Mouse (Mus musculus) left cerebral cortex, postnatal 4 days (tissue): Measurements from ENCODE around the gene Gpr119. TPM values are rescaled to one million over a fixed set of nuclear protein-coding genes. Genes with fewer than 3 reads are reported as not detected.

Source experiments
- DNase-seq: peaks from one replicate; pipeline ENCODE4 v3.0.0-alpha.2; 2022
- intact Hi-C: fragments of 180-260 bp; cut with DNase I; formaldehyde crosslinking; loops from one replicate; pipeline ENCODE4 v1.15.1; 2025
- microRNA-seq: library from miRNA; unstranded; fragments of <30 nt; microRNA quantifications from one replicate; pipeline ENCODE4 v1.2.0, GENCODE M21; 2022
- total RNA-seq, 2 experiments: library from RNA; stranded (reverse); gene quantifications; 2 replicates each; pipeline ENCODE4 v1.2.3; 2021

Gpr119 gene
- total RNA-seq, result not detected

- peak; percentile 5 for DNase-seq
- intact Hi-C loops, result no loop called here
Measured at GRCm38 (mm10) chrX:48674171-48674570, at the start of gene Gpr119. TSS of gene Gpr119 (minus strand) at chrX:48674478.

GRCm38 (mm10) chrX:48712846-48713245 is 38.6 kb upstream of the Gpr119 start:
- intact Hi-C loops, result no loop called here
- no peak for DNase-seq

DNA sequence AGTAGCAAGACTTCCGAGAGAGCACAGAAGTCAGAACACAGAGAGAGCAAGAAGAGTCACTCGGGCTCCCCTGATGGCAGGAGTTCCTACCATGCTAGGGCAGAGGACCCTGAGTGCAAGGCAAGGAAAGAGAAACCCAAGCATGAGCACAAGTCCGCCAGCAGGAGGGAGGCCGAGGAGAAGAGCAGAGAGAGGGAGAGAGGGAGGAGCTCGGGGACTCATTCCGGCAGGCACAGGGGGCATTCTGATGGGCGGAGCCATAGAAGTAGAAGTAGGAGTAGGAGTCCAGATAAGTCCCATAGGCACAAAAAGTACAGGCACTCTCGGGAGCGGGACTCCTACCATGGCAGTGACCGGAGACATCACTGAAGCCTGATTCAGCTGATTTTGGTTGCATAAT is 35.4 kb upstream of the Gpr119 start:
- intact Hi-C loops, result no loop called here
- DNase-seq, result no peak

- intact Hi-C loops, result no loop called here
- peak; percentile 93 for DNase-seq
Measured at GRCm38 (mm10) chrX:48694864-48695371, 20.6 kb upstream of the Gpr119 start, which contains the start of gene Rbmx2. TSS of gene Rbmx2 (plus strand) at chrX:48695004.

DNA sequence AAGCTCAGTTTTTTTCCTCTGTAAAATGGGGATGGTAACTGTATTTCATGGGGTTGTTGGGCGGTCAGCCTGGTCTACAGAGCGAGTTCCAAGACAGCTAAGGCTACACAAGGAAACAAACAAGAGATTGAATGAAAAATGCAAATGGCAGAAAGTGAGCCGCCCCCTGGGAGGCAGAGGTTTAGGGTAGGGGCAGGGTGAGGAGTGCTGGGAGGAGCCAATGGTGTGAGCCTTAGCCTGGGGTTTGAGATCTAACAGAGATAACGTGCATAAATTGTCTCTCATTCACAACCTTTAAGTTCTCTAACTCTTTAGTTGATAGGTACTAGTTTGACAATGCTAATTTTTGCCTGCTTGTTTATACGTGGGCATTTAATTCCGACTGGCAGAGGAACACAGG is 20.2 kb upstream of the Gpr119 start:
- peak; percentile 28 for DNase-seq
- intact Hi-C loops, result no loop called here

DNA sequence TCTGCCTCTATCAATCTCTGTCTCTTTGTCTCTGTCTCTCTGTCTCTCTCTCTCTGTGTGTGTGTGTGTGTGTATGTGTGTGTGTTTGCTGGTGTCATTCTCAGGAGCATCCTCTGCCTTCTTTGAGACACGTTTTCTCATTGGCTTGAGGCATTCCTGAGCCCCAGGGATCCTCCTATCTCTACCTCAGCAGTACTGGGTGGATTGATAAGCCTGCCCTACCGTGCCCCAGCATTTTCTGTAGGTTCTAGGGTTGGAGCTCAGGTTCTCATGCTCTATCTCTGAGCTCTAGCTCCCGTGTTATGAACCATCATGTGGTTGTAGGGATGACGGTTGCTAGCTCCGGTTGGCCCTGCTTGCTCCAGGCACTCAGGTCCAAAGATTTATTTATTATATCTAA is 9.6 kb upstream of the Gpr119 start:
- intact Hi-C loops, result no loop called here
- DNase-seq, result no peak

- intact Hi-C loops, result no loop called here
- peak; percentile 41 for DNase-seq
Measured at GRCm38 (mm10) chrX:48683451-48683850, 9.2 kb upstream of the Gpr119 start.

DNA sequence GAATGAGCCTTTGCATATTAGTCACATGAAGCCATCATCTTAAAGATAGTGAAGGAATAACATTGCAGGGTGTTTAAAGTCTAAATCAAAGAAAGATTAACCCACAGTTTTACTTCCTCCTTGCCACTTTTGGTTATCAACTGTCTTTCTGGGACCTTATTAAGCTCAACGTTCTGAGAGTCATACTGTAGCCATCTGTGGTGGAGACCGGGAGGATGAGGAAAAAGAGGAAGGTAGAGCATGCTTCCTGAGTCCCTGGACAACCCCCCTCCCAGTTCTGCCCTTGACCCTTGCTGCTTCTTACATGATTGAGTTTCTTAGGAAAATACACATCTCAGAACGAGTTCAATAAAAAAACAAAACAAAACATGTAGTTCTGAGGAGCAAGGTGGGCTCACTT is 2.6 kb downstream of the Gpr119 start:
- intact Hi-C loops, result no loop called here
- no peak for DNase-seq

DNA sequence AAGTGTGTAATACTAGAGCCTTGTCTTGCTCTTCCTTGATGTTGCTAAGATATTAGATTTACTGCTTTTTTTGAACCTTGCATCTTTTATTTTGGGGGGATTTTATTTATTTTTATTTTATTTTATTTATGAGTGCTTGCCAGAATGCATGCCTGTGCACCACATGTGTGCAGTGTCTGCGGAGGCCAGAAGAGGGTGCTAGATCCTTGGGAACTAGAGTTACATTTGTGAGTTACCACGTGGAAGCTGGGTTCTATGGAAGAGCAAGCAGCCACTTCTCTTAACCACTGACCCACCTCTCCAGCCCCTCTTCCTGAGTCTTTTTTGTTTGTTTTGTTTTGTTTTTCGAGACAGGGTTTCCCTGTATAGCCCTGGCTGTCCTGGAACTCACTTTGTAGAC is 4.7 kb downstream of the Gpr119 start:
- intact Hi-C loops, result no loop called here
- no peak for DNase-seq

GRCm38 (mm10) chrX:48666807-48667206 is 7.5 kb downstream of the Gpr119 start:
- DNase-seq, result peak; percentile 1
- intact Hi-C loops, result no loop called here

DNA sequence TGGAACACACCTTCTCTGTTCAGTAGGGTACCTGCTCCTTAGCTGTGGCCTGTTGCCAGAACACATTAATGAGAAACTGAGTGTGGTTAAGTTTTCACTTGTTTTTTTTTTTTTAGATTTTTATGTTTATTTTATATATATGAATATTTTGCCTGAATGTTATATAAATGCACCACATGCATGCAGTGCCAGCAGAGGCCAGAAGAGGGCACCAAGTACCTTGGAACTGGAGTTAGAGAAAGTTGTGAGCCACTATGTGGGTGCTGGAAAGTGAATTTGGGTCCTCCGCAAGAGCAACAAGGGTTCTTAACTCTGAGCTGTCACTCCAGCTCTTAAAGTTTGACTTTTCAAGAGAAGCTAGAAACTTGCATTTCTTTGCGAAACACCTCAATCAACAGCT is 30.2 kb downstream of the Gpr119 start:
- intact Hi-C loops, result no loop called here
- peak; percentile 2 for DNase-seq

- intact Hi-C loops, result no loop called here
Measured at GRCm38 (mm10) chrX:48637032-48637431, 37.2 kb downstream of the Gpr119 start.

GRCm38 (mm10) chrX:48624054-48624420 is 50.2 kb downstream of the Gpr119 start:
- intact Hi-C loops, result no loop called here
- no peak for DNase-seq

More at GRCm38 (mm10) chrX:48637032-48637431, 37.2 kb downstream of the Gpr119 start:
- no peak for DNase-seq

DNA sequence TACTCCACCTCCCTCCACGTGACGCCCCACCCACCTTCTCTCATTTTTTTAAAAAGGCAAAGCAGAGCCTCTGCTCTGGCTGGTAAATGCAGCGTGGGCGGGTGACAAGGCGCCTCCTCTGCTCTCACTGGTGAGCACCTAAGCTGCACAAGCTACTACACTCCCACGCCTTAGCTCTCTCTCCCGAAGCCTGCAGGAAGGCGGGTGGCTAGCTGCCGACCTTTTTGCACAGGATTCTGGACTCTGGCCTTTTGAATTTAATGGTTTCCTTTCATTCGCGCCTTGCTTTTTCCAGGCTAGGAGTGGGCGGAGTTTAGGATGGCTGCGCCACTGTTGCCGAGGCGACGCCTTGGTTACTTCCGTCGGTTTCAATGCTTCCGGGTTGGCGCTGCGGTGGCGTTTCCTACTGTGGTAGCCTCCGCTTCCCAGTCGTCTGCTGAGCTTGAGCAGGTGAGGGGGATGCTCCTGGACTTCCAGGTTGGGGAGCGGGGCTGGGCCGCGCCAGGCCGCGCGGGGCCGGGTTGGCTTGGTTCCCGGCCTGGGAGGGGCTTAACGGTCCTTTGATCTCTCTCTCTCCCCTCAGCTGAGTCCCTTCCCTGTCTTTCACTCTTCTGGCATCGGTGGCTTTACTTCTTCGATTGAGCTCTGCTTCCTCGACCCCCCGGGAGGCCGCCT is 50.8 kb downstream of the Gpr119 start, which contains the start of gene Slc25a14:
Slc25a14 (plus strand) TSS at position 35 of the 675 bp plus-strand sequence.
- peak; percentile 74 for DNase-seq
- intact Hi-C loops, result no loop called here

DNA sequence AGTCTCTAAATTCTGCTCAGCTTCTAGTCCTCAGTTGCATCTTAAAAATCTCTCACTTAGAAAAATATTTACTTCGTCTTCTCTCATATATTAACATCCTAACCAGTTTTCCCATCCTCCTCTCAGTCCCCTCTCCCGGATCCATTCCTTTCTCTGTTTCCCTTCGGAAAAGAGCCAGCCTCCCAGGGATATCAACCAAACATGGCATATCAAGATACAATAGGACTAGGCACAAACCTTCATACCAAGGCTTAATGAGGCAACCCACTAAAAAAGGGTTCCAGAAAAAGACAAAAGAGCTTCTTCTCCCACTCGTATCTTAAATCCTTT is 51.3 kb downstream of the Gpr119 start:
- intact Hi-C loops, result no loop called here

More for the DNA sequence above, 51.3 kb downstream of the Gpr119 start:
- no peak for DNase-seq

Small RNAs within 50 kb of the gene (microRNA-seq; reads per million reads assigned to microRNA genes)
- not detected for gene Gm27828

Other genes starting within 250 kb of the Gpr119 start
- gene Elf4, start 211.3 kb downstream of the Gpr119 start, total RNA-seq, result 1 to 10 TPM; 1.1 to 1.5 TPM
- gene Aifm1, start 160.9 kb downstream of the Gpr119 start, total RNA-seq, result 10 to 100 TPM; 22.3 to 25.2 TPM
- 10 to 100 TPM; 50.7 to 51.4 TPM for gene Rab33a, start 155.2 kb downstream of the Gpr119 start, total RNA-seq
- gene Zfp280c, start 80.0 kb downstream of the Gpr119 start, total RNA-seq, result 10 to 100 TPM; 36.9 to 37.4 TPM
- gene Slc25a14, start 51.1 kb downstream of the Gpr119 start, total RNA-seq, result 10 to 100 TPM; 29.3 to 31.0 TPM
- 1 to 10 TPM; 7.9 to 8.5 TPM for gene Rbmx2, start 20.5 kb upstream of the Gpr119 start, total RNA-seq
- gene Gm595, start 203.2 kb upstream of the Gpr119 start, total RNA-seq, result not detected